Mouse (Mus musculus) CH12.LX (cell line): Measurements from ENCODE around the gene Prkci. TPM values are rescaled to one million over a fixed set of nuclear protein-coding genes. Genes with fewer than 3 reads are reported as not detected.

Experiments used
- DNase-seq: peaks from one replicate; pipeline ENCODE4 v3.0.0-alpha.2; 2013; ENCODE audit errors: extremely low read depth
- H3K27ac ChIP-seq: 2 replicates; pipeline ENCODE4 v1.5.1; 2012; ENCODE audit warnings: low read depth, mild to moderate bottlenecking, control low read depth, moderate library complexity; ENCODE audit not compliant: insufficient read depth
- H3K27me3 ChIP-seq: replicated peaks from 2 replicates; pipeline ENCODE3; 2012; ENCODE audit warnings: inconsistent platforms
- H3K36me3 ChIP-seq, 2 experiments: replicated peaks in 1 of 2; 2 replicates each; pipeline versions ENCODE3 to v1.6.1; 2012; ENCODE audit warnings: inconsistent platforms in 1 of 2, low read length in 1 of 2, mild to moderate bottlenecking in 1 of 2, mixed read lengths in 1 of 2, moderate library complexity in 1 of 2; ENCODE audit not compliant: control insufficient read depth in 1 of 2, insufficient read depth in 1 of 2
- H3K4me1 ChIP-seq, 2 experiments: 2 replicates each; pipeline ENCODE4 v1.6.1; 2012; ENCODE audit warnings: inconsistent platforms in 1 of 2, moderate library complexity in 1 of 2; ENCODE audit not compliant: insufficient read depth in 2 of 2, control insufficient read depth in 1 of 2
- H3K4me2 ChIP-seq: 2 replicates; pipeline ENCODE4 v1.6.1; 2012; ENCODE audit warnings: low read depth, mild to moderate bottlenecking, control low read depth; ENCODE audit not compliant: poor library complexity, insufficient read depth, severe bottlenecking
- H3K4me3 ChIP-seq, 3 experiments: fragments of 150-350 bp in 1 of 3; sonication (generic) in 1 of 3; replicated peaks in 1 of 3; 2 replicates each; pipeline versions ENCODE3 to v1.5.1; 2011 to 2012; ENCODE audit warnings: low read depth in 2 of 3, low read length in 2 of 3, mild to moderate bottlenecking in 2 of 3, moderate library complexity in 2 of 3, control low read depth in 1 of 3, improper control_type of control experiment in 1 of 3, inconsistent platforms in 1 of 3, mixed read lengths in 1 of 3; ENCODE audit not compliant: poor library complexity in 1 of 3
- H3K79me2 ChIP-seq: replicated peaks from 2 replicates; pipeline ENCODE4 v1.6.1; 2012; ENCODE audit warnings: mild to moderate bottlenecking, moderate library complexity; ENCODE audit not compliant: control insufficient read depth, poor library complexity, insufficient read depth, severe bottlenecking; ENCODE audit errors: extremely low read depth
- H3K9ac ChIP-seq: 2 replicates; pipeline ENCODE4 v1.6.1; 2012; ENCODE audit warnings: low read depth, mild to moderate bottlenecking, control low read depth, moderate library complexity; ENCODE audit not compliant: insufficient read depth
- H3K9me3 ChIP-seq: replicated peaks from 2 replicates; pipeline ENCODE3; 2012; ENCODE audit warnings: low read length, inconsistent platforms, mixed read lengths
- BHLHE40 ChIP-seq: IDR thresholded peaks from 2 replicates; pipeline ENCODE4 v1.6.1; 2011; ENCODE audit warnings: mild to moderate bottlenecking, low read depth, low read length, improper control_type of control experiment
- CHD1 ChIP-seq: IDR thresholded peaks from 2 replicates; pipeline ENCODE4 v1.6.1; 2012; ENCODE audit warnings: low read depth, low read length, improper control_type of control experiment, inconsistent platforms
- CHD2 ChIP-seq: IDR thresholded peaks from 2 replicates; pipeline ENCODE4 v1.6.1; 2011; ENCODE audit warnings: low read length, improper control_type of control experiment
- CTCF ChIP-seq, 2 experiments: IDR thresholded peaks in 1 of 2; conservative IDR thresholded peaks in 1 of 2; 2 replicates each; pipeline ENCODE4 v1.5.1; 2011 to 2012; ENCODE audit warnings: low read depth in 2 of 2, low read length in 2 of 2, improper control_type of control experiment in 1 of 2, inconsistent platforms in 1 of 2, mild to moderate bottlenecking in 1 of 2, moderate library complexity in 1 of 2
- E2F4 ChIP-seq: IDR thresholded peaks from 2 replicates; pipeline ENCODE4 v1.6.1; 2011; ENCODE audit warnings: low read depth, low read length, improper control_type of control experiment; ENCODE audit not compliant: insufficient replicate concordance
- ELF1 ChIP-seq: IDR thresholded peaks from 2 replicates; pipeline ENCODE4 v1.6.1; 2014; ENCODE audit warnings: low read depth, mild to moderate bottlenecking, inconsistent platforms, low read length, improper control_type of control experiment
- EP300 ChIP-seq: IDR thresholded peaks from 2 replicates; pipeline ENCODE4 v1.6.1; 2011; ENCODE audit warnings: low read length, improper control_type of control experiment
- ETS1 ChIP-seq: conservative IDR thresholded peaks from 2 replicates; pipeline ENCODE4 v1.6.1; 2012; ENCODE audit warnings: low read depth, mild to moderate bottlenecking, inconsistent platforms, low read length, improper control_type of control experiment, moderate library complexity
- GABPA ChIP-seq: IDR thresholded peaks from 2 replicates; pipeline ENCODE4 v1.6.1; 2012; ENCODE audit warnings: low read depth, low read length, improper control_type of control experiment, inconsistent platforms; ENCODE audit not compliant: insufficient replicate concordance
- HCFC1 ChIP-seq: IDR thresholded peaks from 2 replicates; pipeline ENCODE4 v1.6.1; 2012; ENCODE audit warnings: low read depth, mild to moderate bottlenecking, inconsistent platforms, low read length, improper control_type of control experiment
- IRF4 ChIP-seq: IDR thresholded peaks from 2 replicates; pipeline ENCODE4 v1.6.1; 2014; ENCODE audit warnings: low read depth, mild to moderate bottlenecking, inconsistent platforms, low read length, improper control_type of control experiment
- JUN ChIP-seq: IDR thresholded peaks from 2 replicates; pipeline ENCODE4 v1.6.1; 2011; ENCODE audit warnings: low read depth, mild to moderate bottlenecking, low read length, improper control_type of control experiment, moderate library complexity; ENCODE audit not compliant: insufficient read depth
- JUND ChIP-seq: conservative IDR thresholded peaks from 2 replicates; pipeline ENCODE4 v1.6.1; 2011; ENCODE audit warnings: low read depth, low read length, improper control_type of control experiment
- KAT2A ChIP-seq: IDR thresholded peaks from 2 replicates; pipeline ENCODE4 v1.6.1; 2012; ENCODE audit warnings: low read length, improper control_type of control experiment, inconsistent platforms; ENCODE audit not compliant: insufficient replicate concordance
- MAFK ChIP-seq: IDR thresholded peaks from 2 replicates; pipeline ENCODE4 v1.6.1; 2011; ENCODE audit warnings: low read length, improper control_type of control experiment; ENCODE audit not compliant: insufficient replicate concordance
- MAX ChIP-seq: IDR thresholded peaks from 2 replicates; pipeline ENCODE4 v1.6.1; 2011; ENCODE audit warnings: low read length, improper control_type of control experiment
- MAZ ChIP-seq: IDR thresholded peaks from 2 replicates; pipeline ENCODE4 v1.6.1; 2012; ENCODE audit warnings: low read depth, mild to moderate bottlenecking, inconsistent platforms, low read length, improper control_type of control experiment, moderate library complexity
- MEF2A ChIP-seq: IDR thresholded peaks from 2 replicates; pipeline ENCODE4 v1.6.1; 2014; ENCODE audit warnings: low read depth, mild to moderate bottlenecking, inconsistent platforms, low read length, improper control_type of control experiment, borderline replicate concordance
- MXI1 ChIP-seq: IDR thresholded peaks from 2 replicates; pipeline ENCODE4 v1.6.1; 2011; ENCODE audit warnings: mild to moderate bottlenecking, low read depth, low read length, improper control_type of control experiment
- MYC ChIP-seq: IDR thresholded peaks from 2 replicates; pipeline ENCODE4 v1.6.1; 2011; ENCODE audit warnings: low read depth, mild to moderate bottlenecking, improper control_type of control experiment, low read length
- NELFE ChIP-seq: IDR thresholded peaks from 2 replicates; pipeline ENCODE4 v1.6.1; 2011; ENCODE audit warnings: low read depth, low read length, improper control_type of control experiment
- NRF1 ChIP-seq: IDR thresholded peaks from 2 replicates; pipeline ENCODE4 v1.6.1; 2014; ENCODE audit warnings: low read depth, mild to moderate bottlenecking, inconsistent platforms, low read length, improper control_type of control experiment, moderate library complexity
- PAX5 ChIP-seq: IDR thresholded peaks from 2 replicates; pipeline ENCODE4 v1.6.1; 2012; ENCODE audit warnings: low read length, inconsistent platforms, mixed read lengths
- POLR2A ChIP-seq: IDR thresholded peaks from 2 replicates; pipeline ENCODE4 v1.6.1; 2011; ENCODE audit warnings: low read depth, mild to moderate bottlenecking, improper control_type of control experiment, low read length
- POLR2AphosphoS2 ChIP-seq: IDR thresholded peaks from 2 replicates; pipeline ENCODE4 v1.6.1; 2011; ENCODE audit warnings: low read depth, low read length, improper control_type of control experiment
- RAD21 ChIP-seq: IDR thresholded peaks from 2 replicates; pipeline ENCODE4 v1.6.1; 2011; ENCODE audit warnings: low read depth, mild to moderate bottlenecking, low read length, improper control_type of control experiment, moderate library complexity
- RCOR1 ChIP-seq: conservative IDR thresholded peaks from 2 replicates; pipeline ENCODE4 v1.6.1; 2012; ENCODE audit warnings: low read depth, mild to moderate bottlenecking, inconsistent platforms, low read length, improper control_type of control experiment
- SIN3A ChIP-seq: IDR thresholded peaks from 2 replicates; pipeline ENCODE4 v1.6.1; 2012; ENCODE audit warnings: low read length, improper control_type of control experiment, inconsistent platforms
- SMC3 ChIP-seq: IDR thresholded peaks from 2 replicates; pipeline ENCODE4 v1.6.1; 2011; ENCODE audit warnings: low read depth, low read length, improper control_type of control experiment
- TBP ChIP-seq: conservative IDR thresholded peaks from 2 replicates; pipeline ENCODE4 v1.6.1; 2011; ENCODE audit warnings: low read depth, low read length, improper control_type of control experiment
- TCF12 ChIP-seq: IDR thresholded peaks from 2 replicates; pipeline ENCODE4 v1.6.1; 2014; ENCODE audit warnings: low read depth, mild to moderate bottlenecking, inconsistent platforms, low read length, improper control_type of control experiment
- UBTF ChIP-seq: IDR thresholded peaks from 2 replicates; pipeline ENCODE4 v1.6.1; 2012; ENCODE audit warnings: low read depth, mild to moderate bottlenecking, inconsistent platforms, low read length, improper control_type of control experiment, moderate library complexity
- USF1 ChIP-seq: IDR thresholded peaks from 2 replicates; pipeline ENCODE4 v1.6.1; 2014; ENCODE audit warnings: low read depth, mild to moderate bottlenecking, inconsistent platforms, low read length, improper control_type of control experiment
- USF2 ChIP-seq: conservative IDR thresholded peaks from 2 replicates; pipeline ENCODE4 v1.6.1; 2011; ENCODE audit warnings: low read depth, low read length, improper control_type of control experiment
- ZC3H11A ChIP-seq: IDR thresholded peaks from 2 replicates; pipeline ENCODE4 v1.6.1; 2012; ENCODE audit warnings: low read depth, mild to moderate bottlenecking, inconsistent platforms, low read length, improper control_type of control experiment
- ZKSCAN1 ChIP-seq: IDR thresholded peaks from 2 replicates; pipeline ENCODE4 v1.6.1; 2012; ENCODE audit warnings: low read depth, inconsistent platforms, low read length, improper control_type of control experiment, borderline replicate concordance
- ZMIZ1 ChIP-seq: IDR thresholded peaks from 2 replicates; pipeline ENCODE4 v1.6.1; 2012; ENCODE audit warnings: low read depth, mild to moderate bottlenecking, inconsistent platforms, low read length, improper control_type of control experiment
- ZNF384 ChIP-seq: IDR thresholded peaks from 2 replicates; pipeline ENCODE4 v1.6.1; 2012; ENCODE audit warnings: low read depth, low read length, improper control_type of control experiment, inconsistent platforms
- dilution Hi-C: fragments of 300-500 bp; cut with MboI; formaldehyde crosslinking; loops from 2 replicates; pipeline ENCODE4 v1.14.3; 2020; ENCODE audit warnings: low sequenced_read_pairs; ENCODE audit not compliant: extremely low pct_unique_long_range_greater_than_20kb, extremely low pct_ligation_motif_present
- in situ Hi-C: fragments of 300-500 bp; cut with MboI; formaldehyde crosslinking; loops from 3 replicates; pipeline ENCODE4 v1.14.3; 2019; ENCODE audit warnings: low sequenced_read_pairs, low pct_ligation_motif_present, low pct_unique_long_range_greater_than_20kb, mixed read lengths
- polyA plus RNA-seq: library from polyadenylated mRNA; unstranded; fragments of >175 nt; gene quantifications from 2 replicates; pipeline ENCODE4 v1.2.1, GENCODE M21; 2012; ENCODE audit warnings: low read depth; ENCODE audit not compliant: insufficient read length
- total RNA-seq, 2 experiments: library from RNA; depleted of rRNA; stranded (reverse); fragments of 300-350 nt in 1 of 2; fragments of >200 nt in 1 of 2; gene quantifications; 2 replicates each; pipeline ENCODE4 v1.2.3; 2012 to 2014

Prkci gene
- total RNA-seq (2012; rRNA removed) (14.8 and 14.9 TPM in 2 replicates), total RNA-seq (2014; rRNA removed) (16.7 and 17.2 TPM in 2 replicates), polyA plus RNA-seq (17.1 and 18.3 TPM in 2 replicates)

- H3K36me3 ChIP-seq, result no peaks in the 10 kb centered on the region
- peaks cover 23% of the 10 kb centered on the region for H3K79me2 ChIP-seq
- dilution Hi-C loops, result no loop called here
- peak; percentile 97 for TF ChIP-seq ELF1
- no peak for TF ChIP-seq MAX
- peak; percentile 75; the same call in 1 of the 2 replicates for TF ChIP-seq MXI1
- TF ChIP-seq GABPA, result peak; percentile 34; the same call in 1 of the 2 replicates
- no peak for TF ChIP-seq JUND
- TF ChIP-seq POLR2AphosphoS2, result 0 out of 2 replicates have a peak, but pooled peaks have one; percentile 41
- no peak for TF ChIP-seq ZNF384
- peak; percentile 79 for TF ChIP-seq MYC
- TF ChIP-seq ZKSCAN1, result no peak
- peak; percentile 21; the same call in 1 of the 2 replicates for TF ChIP-seq SIN3A
- TF ChIP-seq JUN, result 0 out of 2 replicates have a peak, but pooled peaks have one; percentile 7
- no peak for TF ChIP-seq CHD2
- TF ChIP-seq MEF2A, result peak; percentile 35; the same call in 1 of the 2 replicates
- no peak for TF ChIP-seq RAD21
- TF ChIP-seq MAFK, result no peak
- no peak for TF ChIP-seq ZC3H11A
- TF ChIP-seq UBTF, result 0 out of 2 replicates have a peak, but pooled peaks have one; percentile 11
- TF ChIP-seq NELFE, result peak; percentile 62
- no peak for TF ChIP-seq ZMIZ1
- peak; percentile 8; the same call in 1 of the 2 replicates for TF ChIP-seq NRF1
- TF ChIP-seq TBP, result peak; percentile 70
- peak; percentile 45; the same call in 1 of the 2 replicates for TF ChIP-seq TCF12
- no peak for TF ChIP-seq IRF4
- peak; percentile 19; the same call in 1 of the 2 replicates for TF ChIP-seq ETS1
- peak; percentile 100 for TF ChIP-seq CHD1
- TF ChIP-seq BHLHE40, result no peak
- peak; percentile 93 for TF ChIP-seq KAT2A
- TF ChIP-seq USF2, result no peak
- TF ChIP-seq MAZ, result no peak
- peak; percentile 68 for TF ChIP-seq POLR2A
- no peak for TF ChIP-seq PAX5
- peak; percentile 86; the same call in 1 of the 2 replicates for TF ChIP-seq E2F4
- TF ChIP-seq EP300, result no peak
- TF ChIP-seq RCOR1, result 0 out of 2 replicates have a peak, but pooled peaks have one; percentile 29
- no peak for TF ChIP-seq CTCF (conservative IDR thresholded peaks at IDR 0.05 in 1 of 2, IDR thresholded peaks at IDR 0.05 in 1 of 2; ENCODE audit: low read depth in 2 of 2, low read length in 2 of 2)
- no peak for TF ChIP-seq SMC3
- peak; percentile 99 for TF ChIP-seq HCFC1
- TF ChIP-seq USF1, result no peak
- in situ Hi-C loops, result loop anchor here (25.0 kb wide), 1 partner anchor 408 kb away; the partner anchor contains the start of gene Actrt3
- H3K9me3 ChIP-seq, result no peaks in the 10 kb centered on the region
- H3K9ac ChIP-seq, result peak within 1 kb of the TSS; percentile 64
- peak within 1 kb of the TSS; percentile 82 to 94 (median 83) for H3K4me3 ChIP-seq
- peak within 1 kb of the TSS; percentile 5; the same call in 1 of the 2 replicates for H3K27ac ChIP-seq
- no peaks in the 10 kb centered on the region for H3K27me3 ChIP-seq
- peaks cover 20 to 51% of the 10 kb centered on the region in 2 experiments for H3K4me1 ChIP-seq
- peak; percentile 88 for DNase-seq
- H3K4me2 ChIP-seq, result peak within 1 kb of the TSS; percentile 88
These were observed at the start of gene Prkci for GRCm38 (mm10) chr3:30995283-30995898. Gene Prkci, plus strand, starts transcription at chr3:30995747.
